Mouse (Mus musculus) liver, adult (tissue): ENCODE data around the gene Fez1.

Experiments
- GATA4 ChIP-seq: IDR thresholded peaks from 2 replicates; pipeline ENCODE4 v1.6.1; 2014; ENCODE audit warnings: mild to moderate bottlenecking, low read length; ENCODE audit not compliant: insufficient replicate concordance

Fez1 gene

DNA sequence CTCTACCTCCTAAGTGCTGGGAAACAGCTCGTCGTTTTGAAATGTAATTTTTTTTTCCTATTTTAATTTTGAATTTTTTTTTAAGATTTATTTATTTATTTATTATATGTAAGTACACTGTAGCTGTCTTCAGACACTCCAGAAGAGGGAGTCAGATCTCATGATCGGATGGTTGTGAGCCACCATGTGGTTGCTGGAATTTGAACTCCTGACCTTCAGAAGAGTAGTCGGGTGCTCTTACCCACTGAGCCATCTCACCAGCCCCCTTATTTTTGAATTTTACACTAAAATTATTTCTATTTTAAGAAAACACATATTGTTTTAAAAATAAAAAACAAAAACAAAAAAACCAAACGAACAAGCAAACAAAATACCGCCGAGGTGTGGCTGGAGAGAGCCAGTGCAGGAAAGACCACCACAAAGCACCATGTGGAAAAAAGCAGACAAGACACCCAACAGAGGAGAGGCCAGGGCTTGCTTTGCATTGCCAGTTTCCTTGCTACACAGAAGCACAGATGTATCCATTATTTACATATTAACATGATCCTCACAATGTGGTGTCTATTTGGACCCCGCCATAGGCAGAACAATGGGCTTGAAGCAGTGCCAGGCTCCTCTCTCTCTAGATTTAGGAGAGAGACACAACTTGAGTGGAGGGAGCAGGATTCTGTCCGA, 558 bp upstream of the Fez1 start:
- TF ChIP-seq GATA4 = no peak

DNA sequence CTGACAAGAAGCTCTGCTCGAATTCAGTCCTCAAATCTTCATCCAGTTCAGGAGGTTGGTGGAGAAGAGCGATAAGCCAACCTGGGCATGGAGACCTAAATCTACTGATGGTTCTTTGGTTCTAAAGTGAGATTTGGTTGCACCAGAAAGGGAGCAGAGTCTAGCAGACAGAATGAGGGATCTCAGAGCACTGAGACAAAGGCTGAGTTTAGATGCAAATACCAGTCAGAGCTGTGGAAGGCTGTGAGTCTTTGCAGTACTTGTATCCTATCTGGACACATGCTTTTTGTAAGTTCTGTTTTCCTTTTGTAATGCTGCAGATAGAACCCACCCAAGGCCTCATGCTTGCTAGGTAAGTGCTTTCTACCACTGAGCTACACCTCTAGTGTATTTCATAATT, 360 bp downstream of the Fez1 start:
- TF ChIP-seq GATA4 = no peak

DNA sequence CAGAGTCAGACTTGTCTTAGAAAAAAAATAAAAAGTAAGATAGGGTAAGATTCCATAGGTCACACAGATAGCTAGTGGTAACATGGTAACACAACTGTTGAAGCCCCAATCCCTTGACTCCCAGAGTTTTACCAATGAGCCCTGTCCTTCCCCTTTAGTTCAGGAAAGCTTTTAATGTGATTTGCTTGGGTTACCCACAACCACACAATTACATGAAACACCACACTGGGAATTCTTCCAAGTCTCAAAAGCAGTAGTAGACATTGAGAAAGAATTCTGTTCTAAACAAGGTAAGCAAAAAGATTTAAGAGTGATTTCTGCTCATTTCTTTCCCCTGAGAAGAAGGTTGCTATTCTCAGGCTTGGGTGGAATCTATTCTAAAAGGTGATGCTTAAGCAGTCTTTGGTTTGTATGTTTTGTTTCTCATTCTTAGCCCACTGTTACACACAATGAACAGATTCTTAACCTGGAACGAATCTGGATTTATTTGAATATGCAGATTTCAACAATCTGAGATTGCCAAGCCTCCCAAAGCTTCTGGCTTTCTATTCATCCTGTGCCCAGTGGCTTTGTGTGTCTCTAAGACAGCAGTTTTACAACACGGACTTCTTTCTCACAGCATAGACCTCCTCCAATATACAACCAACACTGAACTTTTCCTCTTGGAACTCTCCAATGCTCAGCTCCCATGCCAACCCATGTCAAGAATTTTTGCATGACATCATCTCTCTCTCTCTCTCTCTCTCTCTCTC, 5.1 kb downstream of the Fez1 start:
- TF ChIP-seq GATA4 = no peak

DNA sequence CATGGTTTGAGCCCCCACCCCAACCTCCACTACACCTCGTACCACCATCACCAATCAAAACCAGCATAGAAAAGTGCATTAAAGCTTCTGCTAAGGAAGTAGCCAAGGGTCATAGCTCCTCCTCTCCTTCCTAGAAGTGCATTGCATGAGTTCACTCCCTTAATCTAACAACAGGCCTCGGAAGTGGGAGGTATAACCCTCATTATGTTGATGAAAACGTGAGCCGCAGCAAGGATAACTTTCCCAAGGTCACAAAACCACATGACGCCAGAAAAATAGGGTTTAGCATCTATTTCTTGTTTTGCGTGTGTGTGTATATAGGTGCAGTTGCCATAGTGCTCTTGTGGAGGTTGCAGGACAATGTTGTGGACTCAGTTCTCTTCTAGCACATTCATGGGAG, 9.7 kb downstream of the Fez1 start:
- no peak for TF ChIP-seq GATA4

DNA sequence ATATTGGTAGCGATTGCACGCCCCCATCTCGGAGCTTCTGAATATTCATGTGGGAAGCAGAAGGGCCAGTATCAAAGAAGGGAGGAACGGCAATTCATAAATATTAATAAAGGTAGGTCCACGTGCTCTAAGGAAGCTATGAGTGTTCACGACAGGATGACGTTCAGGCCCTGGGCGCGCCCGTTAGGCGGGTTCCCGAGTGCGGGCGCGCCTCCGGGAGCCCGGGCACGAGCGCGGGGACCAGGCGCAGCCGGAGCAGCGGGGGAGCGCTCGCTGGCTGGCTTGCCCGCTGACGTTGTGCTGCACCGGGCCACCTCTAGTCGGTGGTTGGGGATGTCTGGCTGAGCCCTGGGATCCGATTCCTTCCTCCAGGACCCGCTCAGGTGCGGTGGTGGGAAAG, 10.9 kb downstream of the Fez1 start:
- TF ChIP-seq GATA4 = no peak

DNA sequence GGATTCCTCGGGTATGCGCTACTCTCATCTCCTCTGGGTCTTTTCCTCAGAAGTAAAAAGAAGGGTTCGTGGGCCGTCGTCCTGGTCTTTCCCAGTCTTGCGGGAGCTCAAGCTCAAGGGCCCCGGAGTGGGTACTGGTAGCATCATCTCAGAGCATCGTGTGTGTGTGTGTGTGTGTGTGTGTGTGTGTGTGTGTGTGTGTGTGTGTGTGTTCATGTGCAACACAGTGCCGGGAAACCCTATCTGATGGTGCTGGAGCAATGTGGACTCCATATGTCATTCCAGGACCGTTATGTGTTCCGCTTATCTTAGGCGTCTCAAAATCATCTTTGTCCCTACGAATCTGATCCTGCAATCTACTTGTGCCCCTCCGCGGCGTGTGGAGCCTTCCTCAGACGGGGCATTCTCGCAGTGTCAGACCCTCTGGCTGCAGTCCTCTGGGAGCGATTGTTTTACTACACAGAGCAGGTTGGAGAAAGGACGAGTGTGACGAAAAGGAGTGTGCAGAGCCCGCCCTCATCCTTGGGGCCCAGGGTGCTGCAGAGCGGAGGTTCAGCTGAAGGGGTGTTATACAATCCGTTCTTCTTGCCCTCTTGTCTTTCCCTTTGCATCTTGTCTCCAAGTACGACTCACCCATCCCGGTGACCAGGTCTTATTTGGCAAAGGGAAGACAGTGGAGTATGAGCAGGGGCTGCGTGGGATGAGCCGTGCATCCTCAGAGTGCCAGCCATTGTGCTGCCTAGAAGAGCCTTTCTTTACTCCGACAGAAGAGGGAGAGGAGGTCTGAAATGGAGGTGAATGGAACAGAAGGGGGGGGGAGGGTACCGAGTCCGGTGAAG, 11.6 kb downstream of the Fez1 start:
- no peak for TF ChIP-seq GATA4

DNA sequence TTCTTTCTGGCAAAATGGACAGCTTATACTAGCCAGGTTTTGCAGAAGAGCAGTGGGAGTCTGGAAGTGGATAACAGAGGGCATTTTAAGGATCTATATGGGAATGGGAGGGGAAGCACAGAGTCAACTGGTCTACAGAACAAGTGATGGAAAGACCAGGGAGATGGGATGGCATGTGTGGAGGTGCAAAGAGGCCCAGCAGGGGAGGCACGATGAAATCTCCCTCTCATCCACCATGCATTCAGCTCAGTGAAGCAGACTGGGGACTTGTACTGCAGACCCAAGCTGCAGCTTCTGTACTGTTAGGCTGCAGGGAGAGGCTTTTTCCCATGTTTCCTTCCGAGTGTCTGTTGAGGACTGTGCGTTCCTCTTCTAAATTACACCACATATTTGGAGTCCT, 12.2 kb downstream of the Fez1 start:
- TF ChIP-seq GATA4 = no peak

DNA sequence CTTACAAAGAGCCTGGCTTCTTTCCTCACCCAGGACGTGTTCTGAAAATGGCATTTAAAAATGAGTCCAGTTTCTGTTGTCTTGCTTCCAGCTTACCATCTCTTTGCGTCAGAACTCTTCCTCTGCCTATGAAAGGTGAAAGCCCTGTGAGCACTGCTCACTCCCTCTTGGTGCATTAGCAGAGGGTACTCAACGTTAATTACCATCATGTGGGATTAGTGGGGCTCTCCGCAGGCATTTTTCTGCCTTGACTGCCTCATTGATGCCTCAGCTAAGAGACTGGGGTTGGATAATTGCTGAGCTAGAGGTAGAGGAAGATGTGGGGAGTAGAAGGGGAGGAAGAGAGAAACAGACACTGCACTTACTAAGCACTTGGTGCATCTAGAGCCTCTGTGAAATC, 24.7 kb downstream of the Fez1 start:
- no peak for TF ChIP-seq GATA4

DNA sequence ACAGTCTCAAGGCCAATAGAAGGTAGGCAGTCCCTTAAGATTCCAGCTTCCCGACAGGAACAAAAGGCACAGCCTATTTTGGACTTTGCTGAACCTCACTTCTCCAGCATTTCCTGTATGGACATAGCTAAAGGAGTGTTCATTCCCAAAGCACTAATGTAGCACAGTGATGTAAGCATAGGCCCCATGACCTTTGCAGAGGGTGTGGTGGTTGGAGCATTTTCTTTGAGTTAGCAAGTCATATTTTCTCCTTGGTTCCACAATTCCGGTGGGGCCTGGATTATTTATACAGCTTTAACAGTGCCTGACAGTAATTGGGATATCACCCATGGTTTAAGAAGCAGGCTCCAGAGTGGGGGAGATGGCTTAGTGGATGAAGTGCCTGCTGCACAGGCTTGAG, 27.0 kb downstream of the Fez1 start:
- TF ChIP-seq GATA4 = no peak

DNA sequence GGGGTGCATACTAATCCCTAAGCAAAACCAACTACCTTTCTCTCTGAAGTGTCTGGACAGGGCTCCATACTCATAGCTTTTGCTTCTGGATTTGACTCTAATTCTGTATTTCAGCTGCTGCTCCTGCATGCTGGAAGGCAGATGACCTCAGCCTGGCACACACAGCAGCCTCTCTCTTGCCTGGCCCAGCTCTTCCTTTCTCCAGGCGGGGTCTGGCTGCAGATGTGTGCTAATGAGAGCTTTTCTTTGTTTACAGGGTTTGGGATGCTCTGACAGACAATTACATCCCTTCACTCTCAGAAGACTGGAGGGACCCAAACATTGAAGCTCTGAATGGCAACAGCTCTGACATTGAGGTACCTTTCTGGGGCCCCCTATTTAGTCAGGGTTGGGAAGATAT, 28.4 kb downstream of the Fez1 start:
- TF ChIP-seq GATA4 = no peak

DNA sequence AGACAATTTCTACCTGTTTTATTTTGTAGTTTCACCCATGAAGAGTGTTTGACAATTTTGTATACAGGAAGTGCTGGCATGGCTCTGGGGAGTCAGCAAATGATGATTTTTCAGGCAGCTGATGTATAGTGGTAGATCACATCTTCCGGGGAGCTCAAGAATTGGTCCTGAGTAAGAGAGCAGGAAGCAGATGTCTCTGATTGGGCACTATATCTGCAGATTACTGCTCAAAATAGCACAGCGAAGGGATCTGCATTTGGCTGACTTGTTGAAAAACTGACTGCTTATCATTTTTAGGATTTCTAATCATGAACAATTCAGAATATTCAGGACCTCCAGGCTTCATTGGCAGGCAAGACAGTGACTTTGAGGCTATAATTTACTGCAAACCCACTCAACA, 30.5 kb downstream of the Fez1 start:
- no peak for TF ChIP-seq GATA4

DNA sequence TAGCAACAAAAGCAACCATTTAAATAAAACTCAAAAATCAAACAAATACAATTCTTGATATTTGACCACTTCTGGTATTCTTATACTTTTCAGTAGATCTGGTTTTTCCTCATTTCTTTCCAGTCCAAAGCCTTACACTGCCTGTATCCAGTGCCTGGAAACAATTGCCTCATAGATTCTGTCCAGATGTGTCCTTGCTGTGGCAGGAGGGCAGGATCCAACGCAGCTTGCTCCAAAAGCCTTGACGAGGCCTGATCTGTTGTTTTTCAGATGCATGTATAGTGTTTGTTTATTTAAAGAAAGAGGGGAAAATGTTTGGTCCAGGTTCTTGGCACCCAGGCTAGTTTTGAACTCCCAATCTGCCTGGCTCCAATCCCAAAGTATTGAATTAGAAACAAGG, 34.7 kb downstream of the Fez1 start:
- no peak for TF ChIP-seq GATA4

DNA sequence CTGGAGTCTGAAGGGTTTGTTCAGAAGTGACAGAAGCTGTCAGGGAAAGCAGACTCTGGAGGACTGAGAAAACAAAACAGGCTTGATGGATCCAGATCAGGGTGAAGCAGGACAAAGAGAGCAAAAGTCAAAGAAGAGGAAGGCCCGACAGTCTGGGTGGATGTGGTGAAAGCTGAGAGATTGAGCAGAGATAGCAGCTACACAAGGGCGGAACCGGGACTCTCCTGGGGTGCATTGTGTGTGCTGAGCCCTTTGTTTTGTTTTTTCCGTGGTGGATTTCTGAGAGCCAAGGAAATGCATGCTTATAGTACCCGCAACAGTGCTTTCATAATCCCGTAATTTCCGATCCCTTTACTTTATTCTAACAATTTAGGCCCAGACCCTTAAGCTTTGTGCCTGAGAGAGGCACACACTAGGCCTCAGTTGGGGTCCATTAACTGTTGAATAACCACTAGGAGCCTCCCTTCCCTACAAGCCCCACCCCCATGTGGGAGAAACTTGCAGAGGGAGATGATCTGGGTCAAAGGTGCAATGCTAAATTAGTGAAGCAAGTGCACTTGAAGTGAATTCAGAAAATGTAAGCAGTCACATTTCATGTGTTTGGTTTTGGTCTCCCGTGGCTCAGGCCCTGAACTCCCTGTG, 35.9 kb downstream of the Fez1 start:
- TF ChIP-seq GATA4 = no peak

DNA sequence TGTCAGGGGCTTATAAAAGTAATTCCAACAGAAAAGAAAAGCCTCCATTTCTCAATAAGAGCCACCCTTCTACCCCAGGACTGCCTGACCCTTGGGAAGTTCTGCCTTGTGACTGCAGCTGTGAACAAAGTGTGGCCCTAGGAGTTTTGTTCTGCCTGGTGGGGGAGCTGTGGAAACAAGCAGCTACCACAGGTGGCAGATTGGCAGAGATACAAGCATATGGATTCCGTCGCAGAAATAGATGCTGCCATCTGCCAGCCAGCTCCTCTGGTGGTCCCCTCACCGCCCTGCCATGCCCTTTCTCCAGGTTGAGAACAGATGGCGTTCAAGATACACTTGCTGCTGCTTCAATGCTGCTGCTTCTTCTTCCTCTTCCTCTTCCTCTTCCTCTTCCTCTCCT, 37.0 kb downstream of the Fez1 start:
- TF ChIP-seq GATA4 = no peak

DNA sequence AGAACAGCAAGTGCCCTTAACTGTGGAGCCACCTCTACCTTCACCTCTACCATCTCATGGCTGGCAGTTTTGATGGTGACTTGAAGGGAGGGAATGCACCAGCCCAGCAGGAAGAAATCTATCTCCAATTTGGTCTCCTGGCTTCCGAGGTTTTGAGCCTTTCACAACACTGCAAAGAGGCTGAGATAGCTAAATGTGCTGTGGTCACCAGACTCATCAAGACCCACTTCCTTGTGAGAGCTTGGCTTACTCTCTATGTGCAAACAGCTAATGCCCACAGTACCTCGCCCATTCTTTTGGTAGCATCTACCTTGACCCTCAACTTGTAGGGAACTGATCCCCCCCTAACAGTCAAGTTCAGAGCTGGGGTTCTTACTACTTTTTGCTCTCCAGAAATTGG, 40.9 kb downstream of the Fez1 start:
- no peak for TF ChIP-seq GATA4
